Mouse (Mus musculus) limb, embryonic 14.5 days (tissue): ENCODE measurements at regions not wholly inside any gene's neighbourhood (a gene's known extent, or its start where the extent isn't known, plus 50 kb on each side); places are given as distances from the start of the nearest gene placed in this dataset.

Experiments
- ATAC-seq: fragments of 200-750 bp; cut with Nextera tagmentation; 2 replicates; pipeline ENCODE4 v1.8.0; 2017; ENCODE audit warnings: low read depth, moderate number of reproducible peaks, moderate TSS enrichment; ENCODE audit not compliant: low FRiP score
- DNase-seq: peaks from one replicate; pipeline ENCODE4 v3.0.0-alpha.2; 2015; ENCODE audit warnings: low spot score
- H3K27ac ChIP-seq: fragments of 300-500 bp; sonication (generic); replicated peaks from 2 replicates; pipeline ENCODE4 v1.5.1; 2014; ENCODE audit warnings: low read depth, mild to moderate bottlenecking, low read length, moderate library complexity, mixed read lengths
- H3K27me3 ChIP-seq: fragments of 300-500 bp; sonication (generic); 2 replicates; pipeline ENCODE4 v1.6.1; 2014; ENCODE audit warnings: low read length, mixed read lengths; ENCODE audit not compliant: control insufficient read depth, insufficient read depth
- H3K36me3 ChIP-seq: fragments of 300-500 bp; sonication (generic); 2 replicates; pipeline ENCODE4 v1.6.1; 2014; ENCODE audit warnings: mild to moderate bottlenecking, low read length, moderate library complexity, mixed read lengths; ENCODE audit not compliant: control insufficient read depth, insufficient read depth
- H3K4me1 ChIP-seq: fragments of 300-500 bp; sonication (generic); 2 replicates; pipeline ENCODE4 v1.6.1; 2014; ENCODE audit warnings: antibody characterized with exemption, low read length, mixed read lengths; ENCODE audit not compliant: control insufficient read depth, insufficient read depth
- H3K4me2 ChIP-seq: fragments of 300-500 bp; sonication (generic); replicated peaks from 2 replicates; pipeline ENCODE4 v1.6.1; 2014; ENCODE audit warnings: low read depth, mild to moderate bottlenecking, low read length, moderate library complexity; ENCODE audit not compliant: severe bottlenecking
- H3K4me3 ChIP-seq: fragments of 300-500 bp; sonication (generic); replicated peaks from 2 replicates; pipeline ENCODE4 v1.5.1; 2014; ENCODE audit warnings: low read length
- H3K9ac ChIP-seq: fragments of 300-500 bp; sonication (generic); 2 replicates; pipeline ENCODE4 v1.6.1; 2014; ENCODE audit warnings: mild to moderate bottlenecking, low read depth, low read length, moderate library complexity; ENCODE audit not compliant: severe bottlenecking
- H3K9me3 ChIP-seq: fragments of 300-500 bp; sonication (generic); 2 replicates; pipeline ENCODE4 v1.6.1; 2016; ENCODE audit warnings: low read length; ENCODE audit not compliant: control insufficient read depth
- POLR2A ChIP-seq: fragments of 200-500 bp; IDR thresholded peaks from 2 replicates; pipeline ENCODE4 v1.8.0; 2012; ENCODE audit warnings: inconsistent platforms, mild to moderate bottlenecking, moderate library complexity, borderline replicate concordance; ENCODE audit not compliant: insufficient read depth, insufficient read length; ENCODE audit errors: extremely low read depth
- WGBS: fragments of 180-500 bp; shearing (Covaris S2); extraction: QIAGEN DNeasy Blood & Tissue Kit; methylation state at CpG from one replicate; pipeline ENCODE4 v1.1.7; 2014; 5-methylcytosine and 5-hydroxymethylcytosine counted together

- H3K9ac ChIP-seq, result no peak overlapping the region
- H3K27ac ChIP-seq, result no peak overlapping the region
- no peak overlapping the region for H3K4me3 ChIP-seq
- no peaks in the 10 kb centered on the region for H3K4me1 ChIP-seq
- 87% methylated on average over 9 of the region's 9 CpGs for WGBS
- DNase-seq (no peak), ATAC-seq (no peak)
- H3K36me3 ChIP-seq, result no peaks in the 10 kb centered on the region
- TF ChIP-seq POLR2A, result no peak
- no peaks in the 10 kb centered on the region for H3K9me3 ChIP-seq
- H3K4me2 ChIP-seq, result no peak overlapping the region
- H3K27me3 ChIP-seq, result no peaks in the 10 kb centered on the region
Measured at GRCm38 (mm10) chr15:93804703-93805102, 209.0 kb upstream of the Prickle1 start.

GRCm38 (mm10) chr15:93790531-93790930 lies 194.8 kb upstream of the Prickle1 start:
- no peak for ATAC-seq
- Histone ChIP-seq H3K36me3 (no peaks in the 10 kb centered on the region), H3K4me2 (no peak overlapping the region), H3K4me1 (peaks cover 47% of the 10 kb centered on the region), H3K4me3 (no peak overlapping the region), H3K9me3 (no peaks in the 10 kb centered on the region), H3K27ac (no peak overlapping the region), H3K27me3 (no peaks in the 10 kb centered on the region), H3K9ac (no peak overlapping the region)
- TF ChIP-seq POLR2A, result no peak
- 55% methylated on average over 9 of the region's 9 CpGs for WGBS
- no peak for DNase-seq

GRCm38 (mm10) chr15:93789762-93790161 lies 194.1 kb upstream of the Prickle1 start:
- 11% methylated on average over 3 of the region's 3 CpGs for WGBS
- H3K27ac ChIP-seq, result no peak overlapping the region
- ATAC-seq (no peak), DNase-seq (no peak)
- no peak overlapping the region for H3K4me2 ChIP-seq
- peaks cover 47% of the 10 kb centered on the region for H3K4me1 ChIP-seq
- no peak overlapping the region for H3K4me3 ChIP-seq
- no peak for TF ChIP-seq POLR2A
- no peaks in the 10 kb centered on the region for H3K9me3 ChIP-seq
- H3K27me3 ChIP-seq, result no peaks in the 10 kb centered on the region
- no peaks in the 10 kb centered on the region for H3K36me3 ChIP-seq
- no peak overlapping the region for H3K9ac ChIP-seq

DNA sequence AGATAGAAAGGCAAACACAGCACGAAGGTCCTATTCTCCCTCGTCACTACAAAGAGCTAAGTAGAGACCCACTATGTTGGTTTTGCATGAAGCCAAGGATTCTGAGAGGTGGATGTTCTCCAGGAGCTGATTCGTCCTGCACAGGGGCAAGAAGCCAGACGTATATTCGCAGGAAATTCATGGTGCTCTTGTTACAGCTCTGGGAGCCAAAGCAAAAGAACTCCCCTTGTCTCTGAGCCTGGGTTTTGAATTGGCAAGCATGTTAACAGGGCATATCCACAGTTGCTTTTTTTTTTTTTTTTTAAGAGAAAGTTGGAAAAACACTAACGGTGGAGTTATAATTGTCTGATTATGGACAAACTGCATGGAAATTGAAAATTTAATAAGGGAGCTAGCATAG lies 191.7 kb upstream of the Prickle1 start:
- 65% methylated on average over 6 of the region's 6 CpGs for WGBS
- Histone ChIP-seq H3K27me3 (no peaks in the 10 kb centered on the region), H3K27ac (peak overlapping the region; percentile 16), H3K36me3 (no peaks in the 10 kb centered on the region), H3K9me3 (no peaks in the 10 kb centered on the region), H3K9ac (no peak overlapping the region), H3K4me3 (no peak overlapping the region), H3K4me2 (no peak overlapping the region), H3K4me1 (peaks cover 47% of the 10 kb centered on the region)
- TF ChIP-seq POLR2A, result no peak
- DNase-seq (no peak), ATAC-seq (no peak)

GRCm38 (mm10) chr15:93785846-93786412 lies 190.2 kb upstream of the Prickle1 start:
- no peak overlapping the region for H3K4me2 ChIP-seq
- no peaks in the 10 kb centered on the region for H3K36me3 ChIP-seq
- no peak overlapping the region for H3K9ac ChIP-seq
- TF ChIP-seq POLR2A, result no peak
- no peaks in the 10 kb centered on the region for H3K9me3 ChIP-seq
- peaks cover 35% of the 10 kb centered on the region for H3K4me1 ChIP-seq
- DNase-seq, result no peak
- H3K4me3 ChIP-seq, result no peak overlapping the region
- ATAC-seq, result peak; percentile 26; the same call in 1 of the 2 replicates
- 80% methylated on average over 11 of the region's 11 CpGs for WGBS
- H3K27ac ChIP-seq, result no peak overlapping the region
- no peaks in the 10 kb centered on the region for H3K27me3 ChIP-seq

DNA sequence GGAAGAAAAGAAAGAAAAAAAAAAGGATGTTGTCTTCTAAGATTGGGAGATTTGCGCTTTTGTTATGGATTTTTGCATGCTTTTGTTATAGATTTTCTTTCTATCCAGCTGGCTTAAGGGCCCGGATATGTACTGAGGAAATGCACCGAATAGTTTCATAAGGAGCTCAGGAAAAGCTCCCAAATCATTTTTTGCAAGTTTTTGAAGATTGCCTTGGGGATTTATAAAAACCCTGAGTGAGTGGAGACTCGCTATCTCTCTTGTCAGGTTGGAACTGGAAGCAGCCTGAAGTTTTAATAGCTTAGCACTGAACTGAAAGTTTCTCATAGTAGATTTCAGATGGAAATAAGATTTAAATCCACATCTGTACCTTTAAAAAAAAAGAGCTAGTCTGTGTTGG lies 188.0 kb upstream of the Prickle1 start:
- Histone ChIP-seq H3K9ac (no peak overlapping the region), H3K4me2 (no peak overlapping the region), H3K4me1 (peaks cover 26% of the 10 kb centered on the region), H3K27me3 (no peaks in the 10 kb centered on the region), H3K4me3 (no peak overlapping the region), H3K36me3 (no peaks in the 10 kb centered on the region), H3K9me3 (no peaks in the 10 kb centered on the region), H3K27ac (no peak overlapping the region)
- ATAC-seq (no peak), DNase-seq (peak; percentile 54)
- 58% methylated on average over 4 of the region's 4 CpGs for WGBS
- TF ChIP-seq POLR2A, result no peak
